Mouse (Mus musculus): ENCODE results near the gene Mid1.
"Not testable (repeated sequence)": the region's sequence is repeated elsewhere in the genome, so short reads cannot be mapped to it uniquely, and the experiment has no call there.

DNA sequence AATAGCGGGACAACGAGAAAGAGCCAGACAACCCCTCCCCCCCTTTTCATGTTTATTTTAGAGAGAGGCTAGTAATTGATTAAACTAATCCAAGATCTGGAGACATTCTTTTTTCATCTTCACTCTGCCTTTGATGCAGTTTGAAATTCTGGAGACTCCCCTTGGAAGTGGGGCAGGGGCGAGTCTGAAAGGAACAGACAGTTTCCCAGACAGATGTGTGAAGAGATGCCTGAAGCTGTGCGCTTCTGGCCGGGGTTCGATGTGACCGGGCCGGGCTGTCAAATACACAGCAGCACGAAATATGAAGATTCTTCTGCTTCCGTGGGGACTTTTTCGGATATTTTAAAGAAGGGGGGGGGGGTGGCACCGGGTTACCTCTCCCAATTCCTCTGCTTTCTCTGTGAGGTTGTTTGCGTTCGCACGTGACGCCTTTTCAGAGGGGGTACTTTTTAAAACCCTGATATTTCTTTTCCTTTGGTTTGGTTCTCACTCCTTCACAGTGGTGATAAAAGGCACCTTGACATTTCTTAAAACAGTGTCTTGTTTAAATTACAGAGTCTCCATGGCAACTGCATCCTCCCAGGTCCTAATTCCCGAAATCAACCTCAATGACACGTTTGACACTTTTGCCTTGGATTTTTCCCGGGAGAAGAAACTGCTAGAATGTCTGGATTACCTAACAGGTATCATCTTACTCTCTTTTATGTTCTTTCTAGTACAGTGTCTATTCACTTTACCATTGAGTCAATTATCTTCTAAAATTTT, 298.6 kb downstream of the Mid1 start:
- not testable (repeated sequence) for TF ChIP-seq CTCF, EP300 (IDR thresholded peaks at IDR 0.05)
